Mouse (Mus musculus): ENCODE measurements around the gene St3gal3.

- TF ChIP-seq CTCF (IDR thresholded peaks at IDR 0.05; ENCODE audit: low read depth) (no peak), EP300 (IDR thresholded peaks at IDR 0.05; ENCODE audit: low read depth) (no peak)
Observed at GRCm38 (mm10) chr4:117894601-117895000, 240.1 kb downstream of the St3gal3 start.
